Mouse (Mus musculus) embryo, embryonic 11 days (tissue): ENCODE measurements around the gene Des.
A peak's percentile ranks its signal among the peaks of the same experiment; 100 is the strongest.

Source experiments
- DNase-seq: peaks from one replicate; pipeline ENCODE4 v3.0.0-alpha.2; 2015

The Des gene

GRCm38 (mm10) chr1:75385142-75385730 lies 25.1 kb downstream of the Des start:
- DNase-seq, result no peak

- DNase-seq, result no peak
These were observed 26.0 kb downstream of the Des start for GRCm38 (mm10) chr1:75386149-75386548.

GRCm38 (mm10) chr1:75387469-75387928 lies 27.4 kb downstream of the Des start:
- DNase-seq, result no peak

- DNase-seq, result peak; percentile 62
These were observed 28.1 kb downstream of the Des start for GRCm38 (mm10) chr1:75387929-75388897.

GRCm38 (mm10) chr1:75388898-75389515 lies 28.9 kb downstream of the Des start:
- no peak for DNase-seq

GRCm38 (mm10) chr1:75393139-75393538 lies 33.0 kb downstream of the Des start:
- DNase-seq, result no peak

- no peak for DNase-seq
These were observed 33.7 kb downstream of the Des start for GRCm38 (mm10) chr1:75393846-75394245.

- DNase-seq, result peak; percentile 92
These were observed 38.8 kb downstream of the Des start for GRCm38 (mm10) chr1:75398761-75399402.

GRCm38 (mm10) chr1:75399755-75400492 lies 39.8 kb downstream of the Des start:
- peak; percentile 91 for DNase-seq

GRCm38 (mm10) chr1:75400493-75401115 lies 40.5 kb downstream of the Des start:
- DNase-seq, result no peak

- no peak for DNase-seq
These were observed 45.4 kb downstream of the Des start for GRCm38 (mm10) chr1:75405547-75405946.

- DNase-seq, result no peak
These were observed 46.0 kb downstream of the Des start for GRCm38 (mm10) chr1:75406173-75406572.

GRCm38 (mm10) chr1:75407056-75407455 lies 46.9 kb downstream of the Des start:
- no peak for DNase-seq

GRCm38 (mm10) chr1:75408210-75408609 lies 48.1 kb downstream of the Des start:
- no peak for DNase-seq

GRCm38 (mm10) chr1:75409950-75410349 lies 49.8 kb downstream of the Des start:
- DNase-seq, result no peak

GRCm38 (mm10) chr1:75412196-75412595 lies 52.1 kb downstream of the Des start:
- no peak for DNase-seq

GRCm38 (mm10) chr1:75413749-75414148 lies 53.6 kb downstream of the Des start:
- peak; percentile 50 for DNase-seq
